Mouse (Mus musculus): ENCODE results near the gene Tas1r3.

DNA sequence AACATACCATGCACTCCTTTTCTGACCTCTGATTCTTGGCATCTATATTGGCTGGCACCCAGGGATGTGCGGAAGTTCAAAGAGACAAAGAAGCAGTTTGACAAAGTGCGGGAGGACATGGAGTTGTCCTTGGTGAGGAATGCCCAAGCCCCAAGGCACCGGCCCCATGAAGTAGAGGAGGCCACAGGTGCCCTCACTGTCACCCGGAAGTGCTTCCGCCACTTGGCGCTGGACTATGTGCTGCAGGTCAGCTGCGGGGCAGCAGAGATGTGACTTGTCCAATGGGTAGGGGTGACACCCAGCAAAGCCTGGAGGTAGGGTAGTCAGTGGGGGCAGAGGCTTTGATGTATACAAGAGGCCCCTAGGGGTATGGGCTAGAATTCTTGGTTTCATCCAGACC lies 36.2 kb upstream of the Tas1r3 start:
- TF ChIP-seq CTCF (IDR thresholded peaks at IDR 0.05; ENCODE audit: low read depth) (no peak), EP300 (optimal IDR thresholded peaks at IDR 0.05) (no peak)
